Mouse (Mus musculus) neural tube, embryonic 11.5 days (tissue): ENCODE measurements around the gene Phyhipl. TPM values are rescaled to one million over a fixed set of nuclear protein-coding genes. Genes with fewer than 3 reads are reported as not detected.

Source experiments
- ATAC-seq: fragments of 200-750 bp; cut with Nextera tagmentation; 2 replicates; pipeline ENCODE4 v1.8.0; 2017; ENCODE audit warnings: moderate number of reproducible peaks, mild to moderate bottlenecking, moderate TSS enrichment, moderate library complexity; ENCODE audit not compliant: insufficient read depth, low FRiP score, low TSS enrichment
- DNase-seq: peaks from one replicate; pipeline ENCODE4 v3.0.0-alpha.2; 2015; ENCODE audit warnings: low spot score
- H3K27ac ChIP-seq: fragments of 300-500 bp; sonication (generic); 2 replicates; pipeline ENCODE4 v1.5.1; 2014; ENCODE audit warnings: low read depth, mild to moderate bottlenecking, low read length
- H3K27me3 ChIP-seq: fragments of 300-500 bp; sonication (generic); 2 replicates; pipeline ENCODE4 v1.6.1; 2014; ENCODE audit warnings: mild to moderate bottlenecking, low read length, mixed read lengths; ENCODE audit not compliant: control insufficient read depth, insufficient read depth
- H3K36me3 ChIP-seq: fragments of 300-500 bp; sonication (generic); 2 replicates; pipeline ENCODE4 v1.6.1; 2014; ENCODE audit warnings: mild to moderate bottlenecking, low read length, moderate library complexity, mixed read lengths; ENCODE audit not compliant: control insufficient read depth, insufficient read depth
- H3K4me1 ChIP-seq: fragments of 300-500 bp; sonication (generic); 2 replicates; pipeline ENCODE4 v1.6.1; 2014; ENCODE audit warnings: low read length, mixed read lengths; ENCODE audit not compliant: control insufficient read depth, insufficient read depth
- H3K4me2 ChIP-seq: fragments of 300-500 bp; sonication (generic); 2 replicates; pipeline ENCODE4 v1.6.1; 2014; ENCODE audit warnings: low read depth, mild to moderate bottlenecking, moderate library complexity
- H3K4me3 ChIP-seq: fragments of 300-500 bp; sonication (generic); 2 replicates; pipeline ENCODE4 v1.5.1; 2014; ENCODE audit warnings: low read depth, low read length
- H3K9ac ChIP-seq: fragments of 300-500 bp; sonication (generic); 2 replicates; pipeline ENCODE4 v1.6.1; 2014; ENCODE audit warnings: mild to moderate bottlenecking, low read length
- H3K9me3 ChIP-seq: fragments of 300-500 bp; sonication (generic); 2 replicates; pipeline ENCODE4 v1.6.1; 2016; ENCODE audit warnings: low read length; ENCODE audit not compliant: control insufficient read depth
- WGBS: fragments of 180-500 bp; shearing (Covaris S2); extraction: QIAGEN DNeasy Blood & Tissue Kit; methylation state at CpG from one replicate; pipeline ENCODE4 v1.1.7; 2014; 5-methylcytosine and 5-hydroxymethylcytosine counted together
- polyA plus RNA-seq: library from polyadenylated mRNA; unstranded; fragments of >200 nt; fragmentation: Nextera tagmentation; extraction: Ambion mirVana; gene quantifications from 2 replicates; pipeline ENCODE4 v1.2.1, GENCODE M21; 2014

Gene Phyhipl
- polyA plus RNA-seq, 1 experiment from 2014 or later, result 166 TPM

- no peak overlapping the region for H3K27ac ChIP-seq
- no peak overlapping the region for H3K9ac ChIP-seq
- no peaks in the 10 kb centered on the region for H3K9me3 ChIP-seq
- no peak overlapping the region for H3K4me2 ChIP-seq
- H3K4me1 ChIP-seq, result no peaks in the 10 kb centered on the region
- no peak overlapping the region for H3K4me3 ChIP-seq
- H3K27me3 ChIP-seq, result no peaks in the 10 kb centered on the region
- peaks cover 2% of the 10 kb centered on the region; the same call in 1 of the 2 replicates for H3K36me3 ChIP-seq
- DNase-seq (peak; percentile 66), ATAC-seq (no peak)
- WGBS, result 37% methylated on average over 3 of the region's 3 CpGs
Measured at GRCm38 (mm10) chr10:70563636-70564035, 92.1 kb downstream of the Phyhipl start.

DNA sequence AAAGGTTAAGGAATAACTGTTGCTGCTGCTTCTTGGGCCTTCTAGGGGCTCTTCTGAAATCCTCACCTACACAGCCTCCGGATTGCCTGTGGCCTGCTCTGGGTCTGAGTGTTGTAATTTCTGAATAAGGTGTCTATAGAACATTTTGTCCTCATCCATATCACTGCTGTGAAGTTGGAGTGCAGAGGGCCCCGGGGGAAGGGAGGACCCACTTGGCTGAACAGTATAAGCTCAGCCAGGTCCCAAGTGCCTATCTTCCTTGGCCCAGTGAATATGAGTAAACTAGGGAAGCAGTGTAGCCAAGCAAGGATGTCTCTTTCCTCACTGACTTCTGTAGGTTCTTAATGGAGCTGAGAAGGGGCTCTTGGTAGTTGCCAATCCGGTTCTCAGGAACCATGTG is 103.2 kb downstream of the Phyhipl start:
- H3K36me3 ChIP-seq, result peaks cover 2% of the 10 kb centered on the region
- no peak overlapping the region for H3K4me3 ChIP-seq
- no peaks in the 10 kb centered on the region for H3K4me1 ChIP-seq
- no peak overlapping the region for H3K9ac ChIP-seq
- H3K27me3 ChIP-seq, result no peaks in the 10 kb centered on the region
- no peak overlapping the region for H3K27ac ChIP-seq
- H3K4me2 ChIP-seq, result no peak overlapping the region
- DNase-seq, result no peak
- ATAC-seq, result no peak
- WGBS, result 90% methylated on average over 3 of the region's 3 CpGs
- no peaks in the 10 kb centered on the region for H3K9me3 ChIP-seq

GRCm38 (mm10) chr10:70542857-70543256 is 112.9 kb downstream of the Phyhipl start:
- Histone ChIP-seq H3K9me3 (no peaks in the 10 kb centered on the region), H3K36me3 (no peaks in the 10 kb centered on the region; the same call in 1 of the 2 replicates), H3K9ac (no peak overlapping the region), H3K4me2 (no peak overlapping the region), H3K27me3 (no peaks in the 10 kb centered on the region), H3K4me1 (no peaks in the 10 kb centered on the region), H3K27ac (no peak overlapping the region), H3K4me3 (no peak overlapping the region)
- no peak for ATAC-seq
- WGBS, result 87% methylated on average over 6 of the region's 6 CpGs
- DNase-seq, result no peak

DNA sequence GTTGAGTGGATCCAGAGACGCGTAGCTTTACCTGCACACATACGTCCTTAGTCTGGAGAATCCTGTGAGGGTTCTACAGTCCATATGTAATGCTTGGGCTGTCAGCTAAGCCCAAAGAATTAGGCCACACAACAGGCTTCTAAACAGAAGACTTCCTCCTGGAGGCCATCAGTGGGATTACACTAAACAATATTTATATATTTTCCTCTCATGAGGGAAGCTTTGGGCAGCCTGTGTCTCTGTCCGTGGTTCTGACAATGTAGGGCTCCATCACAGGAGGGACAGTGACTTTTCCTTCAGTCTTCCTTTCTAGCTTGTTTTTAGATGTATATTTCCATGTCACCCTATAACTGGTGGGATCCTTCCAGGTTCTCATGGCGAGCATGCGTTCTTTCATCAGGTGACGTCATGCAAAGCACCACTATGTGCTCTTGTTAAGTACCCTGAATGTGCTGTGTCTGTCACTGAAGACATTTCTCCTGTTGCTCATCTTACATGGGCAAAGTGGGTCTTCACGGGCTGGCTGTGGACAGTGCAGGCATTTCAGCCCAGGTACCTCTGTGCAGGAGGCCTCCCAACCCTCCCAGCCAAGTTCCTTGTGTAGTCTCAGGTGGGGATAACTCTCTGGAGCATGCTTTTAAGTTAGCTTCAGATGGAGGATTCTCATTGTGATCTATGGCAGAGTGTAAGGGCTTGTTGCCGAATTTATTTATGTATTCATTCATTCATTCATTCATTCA is 115.1 kb downstream of the Phyhipl start:
- no peak for DNase-seq
- no peak for ATAC-seq
- no peak overlapping the region for H3K27ac ChIP-seq
- no peak overlapping the region for H3K4me3 ChIP-seq
- no peak overlapping the region for H3K9ac ChIP-seq
- no peaks in the 10 kb centered on the region; the same call in 1 of the 2 replicates for H3K36me3 ChIP-seq
- H3K4me1 ChIP-seq, result no peaks in the 10 kb centered on the region
- 91% methylated on average over 9 of the region's 9 CpGs for WGBS
- no peak overlapping the region for H3K4me2 ChIP-seq
- H3K27me3 ChIP-seq, result no peaks in the 10 kb centered on the region
- no peaks in the 10 kb centered on the region for H3K9me3 ChIP-seq

- ATAC-seq, result no peak
- H3K36me3 ChIP-seq, result no peaks in the 10 kb centered on the region; the same call in 1 of the 2 replicates
Measured at GRCm38 (mm10) chr10:70539251-70539650, 116.5 kb downstream of the Phyhipl start.

GRCm38 (mm10) chr10:70537694-70538093 is 118.1 kb downstream of the Phyhipl start:
- no peaks in the 10 kb centered on the region for H3K27me3 ChIP-seq
- DNase-seq (no peak), ATAC-seq (no peak)
- no peaks in the 10 kb centered on the region; the same call in 1 of the 2 replicates for H3K36me3 ChIP-seq
- H3K9ac ChIP-seq, result no peak overlapping the region
- no peak overlapping the region for H3K27ac ChIP-seq
- 96% methylated on average over 10 of the region's 10 CpGs for WGBS
- H3K4me1 ChIP-seq, result no peaks in the 10 kb centered on the region
- H3K4me2 ChIP-seq, result no peak overlapping the region
- no peak overlapping the region for H3K4me3 ChIP-seq
- H3K9me3 ChIP-seq, result no peaks in the 10 kb centered on the region

More at GRCm38 (mm10) chr10:70539251-70539650, 116.5 kb downstream of the Phyhipl start:
- DNase-seq, result no peak
- Histone ChIP-seq H3K27ac (no peak overlapping the region), H3K9me3 (no peaks in the 10 kb centered on the region), H3K27me3 (no peaks in the 10 kb centered on the region), H3K4me3 (no peak overlapping the region), H3K4me1 (no peaks in the 10 kb centered on the region), H3K9ac (no peak overlapping the region), H3K4me2 (no peak overlapping the region)
- 92% methylated on average over 9 of the region's 9 CpGs for WGBS

DNA sequence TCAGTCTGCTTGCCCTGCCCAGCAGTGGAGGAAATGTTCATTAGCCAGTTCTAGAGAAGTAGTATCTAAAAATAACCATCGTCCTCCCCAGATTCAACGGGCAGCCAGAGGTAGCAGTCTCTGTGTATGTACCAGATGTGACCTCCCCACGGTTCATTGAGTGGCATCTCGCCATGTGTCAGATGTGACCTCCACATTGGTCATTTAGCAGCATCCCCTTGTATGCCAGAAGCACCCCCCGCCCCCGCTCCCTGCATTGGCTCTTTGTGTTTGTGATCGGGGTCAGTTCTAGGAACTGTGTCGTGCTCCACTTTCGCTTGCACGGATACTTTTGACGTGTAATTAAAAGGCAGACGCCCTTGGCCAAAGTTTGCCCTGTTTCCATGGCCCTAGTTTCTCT is 120.4 kb downstream of the Phyhipl start:
- Histone ChIP-seq H3K27me3 (no peaks in the 10 kb centered on the region), H3K9me3 (no peaks in the 10 kb centered on the region), H3K4me3 (no peak overlapping the region), H3K27ac (no peak overlapping the region), H3K36me3 (no peaks in the 10 kb centered on the region), H3K9ac (no peak overlapping the region), H3K4me2 (no peak overlapping the region), H3K4me1 (no peaks in the 10 kb centered on the region)
- ATAC-seq, result no peak
- peak; percentile 27 for DNase-seq
- WGBS, result 76% methylated on average over 12 of the region's 12 CpGs

GRCm38 (mm10) chr10:70534571-70534970 is 121.2 kb downstream of the Phyhipl start:
- Histone ChIP-seq H3K4me1 (no peaks in the 10 kb centered on the region), H3K36me3 (no peaks in the 10 kb centered on the region), H3K4me3 (no peak overlapping the region), H3K27ac (no peak overlapping the region), H3K4me2 (no peak overlapping the region), H3K9ac (no peak overlapping the region), H3K9me3 (no peaks in the 10 kb centered on the region), H3K27me3 (no peaks in the 10 kb centered on the region)
- DNase-seq, result no peak
- 94% methylated on average over 10 of the region's 10 CpGs for WGBS
- no peak for ATAC-seq

- no peak overlapping the region for H3K9ac ChIP-seq
- H3K9me3 ChIP-seq, result no peaks in the 10 kb centered on the region
- DNase-seq (no peak), ATAC-seq (no peak)
- no peak overlapping the region for H3K4me3 ChIP-seq
- H3K4me1 ChIP-seq, result no peaks in the 10 kb centered on the region
- WGBS, result 79% methylated on average over 12 of the region's 12 CpGs
- H3K4me2 ChIP-seq, result no peak overlapping the region
- H3K27me3 ChIP-seq, result no peaks in the 10 kb centered on the region
- no peaks in the 10 kb centered on the region for H3K36me3 ChIP-seq
- H3K27ac ChIP-seq, result no peak overlapping the region
Measured at GRCm38 (mm10) chr10:70533986-70534385, 121.8 kb downstream of the Phyhipl start.
